Mouse (Mus musculus) hindbrain, embryonic 11.5 days (tissue): ENCODE results near the gene Fam160a1. TPM values are rescaled to one million over a fixed set of nuclear protein-coding genes. Genes with fewer than 3 reads are reported as not detected.

Source experiments
- ATAC-seq: fragments of 200-750 bp; cut with Nextera tagmentation; 2 replicates; pipeline ENCODE4 v1.8.0; 2017; ENCODE audit warnings: mild to moderate bottlenecking, moderate TSS enrichment, moderate library complexity; ENCODE audit not compliant: low FRiP score
- DNase-seq: peaks from one replicate; pipeline ENCODE4 v3.0.0-alpha.2; 2015; ENCODE audit warnings: low spot score
- H3K27ac ChIP-seq: fragments of 300-500 bp; sonication (generic); 2 replicates; pipeline ENCODE4 v1.5.1; 2014; ENCODE audit warnings: mild to moderate bottlenecking, low read depth, low read length
- H3K27me3 ChIP-seq: fragments of 300-500 bp; sonication (generic); 2 replicates; pipeline ENCODE4 v1.6.1; 2014; ENCODE audit warnings: mild to moderate bottlenecking, low read length, moderate library complexity, mixed read lengths; ENCODE audit not compliant: control insufficient read depth, insufficient read depth
- H3K36me3 ChIP-seq: fragments of 300-500 bp; sonication (generic); 2 replicates; pipeline ENCODE4 v1.6.1; 2014; ENCODE audit warnings: mild to moderate bottlenecking, low read length, moderate library complexity, mixed read lengths; ENCODE audit not compliant: control insufficient read depth, insufficient read depth
- H3K4me1 ChIP-seq: fragments of 300-500 bp; sonication (generic); replicated peaks from 2 replicates; pipeline ENCODE4 v1.6.1; 2014; ENCODE audit warnings: low read length, mixed read lengths; ENCODE audit not compliant: control insufficient read depth, insufficient read depth
- H3K4me2 ChIP-seq: fragments of 300-500 bp; sonication (generic); replicated peaks from 2 replicates; pipeline ENCODE4 v1.6.1; 2014; ENCODE audit warnings: mild to moderate bottlenecking, low read depth, low read length
- H3K4me3 ChIP-seq: fragments of 300-500 bp; sonication (generic); 2 replicates; pipeline ENCODE4 v1.5.1; 2014; ENCODE audit warnings: low read depth, low read length
- H3K9ac ChIP-seq: fragments of 300-500 bp; sonication (generic); 2 replicates; pipeline ENCODE4 v1.6.1; 2014; ENCODE audit warnings: low read depth, low read length
- H3K9me3 ChIP-seq: fragments of 300-500 bp; sonication (generic); 2 replicates; pipeline ENCODE4 v1.6.1; 2016; ENCODE audit warnings: low read length; ENCODE audit not compliant: control insufficient read depth
- WGBS: fragments of 180-500 bp; shearing (Covaris S2); extraction: QIAGEN DNeasy Blood & Tissue Kit; methylation state at CpG from one replicate; pipeline ENCODE4 v1.1.7; 2014; 5-methylcytosine and 5-hydroxymethylcytosine counted together
- polyA plus RNA-seq: library from polyadenylated mRNA; unstranded; fragments of >200 nt; fragmentation: Nextera tagmentation; extraction: Ambion mirVana; gene quantifications from 2 replicates; pipeline ENCODE4 v1.2.1, GENCODE M21; 2014

Fam160a1 gene
- polyA plus RNA-seq, 1 experiment from 2014 or later = 0.60 TPM

GRCm38 (mm10) chr3:85634389-85635125, 182.5 kb downstream of the Fam160a1 start:
- Histone ChIP-seq H3K9me3 (no peaks in the 10 kb centered on the region), H3K4me1 (no peaks in the 10 kb centered on the region), H3K36me3 (no peaks in the 10 kb centered on the region), H3K27me3 (no peaks in the 10 kb centered on the region), H3K27ac (no peak overlapping the region), H3K4me2 (no peak overlapping the region), H3K4me3 (no peak overlapping the region), H3K9ac (no peak overlapping the region)
- ATAC-seq = no peak
- no peak for DNase-seq
- 75% methylated on average over 3 of the region's 8 CpGs for WGBS

GRCm38 (mm10) chr3:85633733-85634132, 183.4 kb downstream of the Fam160a1 start:
- H3K4me1 ChIP-seq = no peaks in the 10 kb centered on the region
- DNase-seq = no peak
- H3K9ac ChIP-seq = no peak overlapping the region
- H3K27ac ChIP-seq = no peak overlapping the region
- no peaks in the 10 kb centered on the region for H3K27me3 ChIP-seq
- 95% methylated on average over 2 of the region's 2 CpGs for WGBS
- no peaks in the 10 kb centered on the region for H3K36me3 ChIP-seq
- no peak for ATAC-seq
- H3K9me3 ChIP-seq = no peaks in the 10 kb centered on the region
- H3K4me2 ChIP-seq = no peak overlapping the region
- no peak overlapping the region for H3K4me3 ChIP-seq

DNA sequence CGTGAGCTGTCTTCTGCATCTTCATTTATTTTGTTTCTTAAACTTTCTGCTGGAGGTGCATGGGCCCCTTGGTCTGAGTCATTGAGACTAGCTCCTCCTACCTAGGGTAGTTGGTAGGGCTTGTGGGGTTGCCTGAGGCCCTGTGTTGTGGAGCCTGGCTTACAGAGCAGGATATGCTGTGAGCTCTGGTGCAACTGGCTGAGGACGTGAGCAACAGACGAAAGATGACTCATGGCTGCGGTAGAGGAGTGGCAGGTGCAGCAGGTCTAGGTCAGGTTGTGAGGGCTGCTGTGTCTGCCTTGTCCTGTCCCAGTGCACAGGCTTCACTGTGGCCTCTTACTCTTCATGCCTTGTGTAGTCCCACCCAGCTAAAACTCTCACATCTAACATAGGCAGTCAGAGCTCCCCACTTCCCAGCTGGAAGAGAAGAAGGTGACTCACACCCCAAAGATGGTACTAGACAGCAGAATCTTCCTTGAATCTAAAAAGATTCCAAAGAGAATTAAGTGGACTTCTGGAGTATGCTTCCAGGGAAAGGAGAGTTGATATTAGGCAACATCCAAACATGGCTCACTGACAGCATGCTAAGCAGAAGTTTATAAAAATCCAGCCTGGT, 187.1 kb downstream of the Fam160a1 start:
- DNase-seq (no peak), ATAC-seq (no peak)
- Histone ChIP-seq H3K4me2 (no peak overlapping the region), H3K9ac (no peak overlapping the region), H3K27me3 (no peaks in the 10 kb centered on the region), H3K4me3 (no peak overlapping the region), H3K9me3 (no peaks in the 10 kb centered on the region), H3K36me3 (no peaks in the 10 kb centered on the region), H3K4me1 (no peaks in the 10 kb centered on the region), H3K27ac (no peak overlapping the region)
- WGBS = 94% methylated on average over 4 of the region's 4 CpGs

GRCm38 (mm10) chr3:85619751-85620150, 197.3 kb downstream of the Fam160a1 start:
- Histone ChIP-seq H3K9ac (no peak overlapping the region), H3K4me3 (no peak overlapping the region), H3K4me1 (no peaks in the 10 kb centered on the region), H3K27ac (no peak overlapping the region), H3K27me3 (no peaks in the 10 kb centered on the region), H3K36me3 (no peaks in the 10 kb centered on the region), H3K9me3 (no peaks in the 10 kb centered on the region), H3K4me2 (no peak overlapping the region)
- ATAC-seq (no peak), DNase-seq (no peak)
- WGBS = 100% methylated on average over 1 of the region's 1 CpGs

GRCm38 (mm10) chr3:85619345-85619744, 197.7 kb downstream of the Fam160a1 start:
- WGBS = 83% methylated on average over 5 of the region's 5 CpGs
- Histone ChIP-seq H3K4me3 (no peak overlapping the region), H3K4me2 (no peak overlapping the region), H3K9ac (no peak overlapping the region), H3K27me3 (no peaks in the 10 kb centered on the region), H3K9me3 (no peaks in the 10 kb centered on the region), H3K27ac (no peak overlapping the region), H3K4me1 (no peaks in the 10 kb centered on the region), H3K36me3 (no peaks in the 10 kb centered on the region)
- DNase-seq (no peak), ATAC-seq (no peak)

DNA sequence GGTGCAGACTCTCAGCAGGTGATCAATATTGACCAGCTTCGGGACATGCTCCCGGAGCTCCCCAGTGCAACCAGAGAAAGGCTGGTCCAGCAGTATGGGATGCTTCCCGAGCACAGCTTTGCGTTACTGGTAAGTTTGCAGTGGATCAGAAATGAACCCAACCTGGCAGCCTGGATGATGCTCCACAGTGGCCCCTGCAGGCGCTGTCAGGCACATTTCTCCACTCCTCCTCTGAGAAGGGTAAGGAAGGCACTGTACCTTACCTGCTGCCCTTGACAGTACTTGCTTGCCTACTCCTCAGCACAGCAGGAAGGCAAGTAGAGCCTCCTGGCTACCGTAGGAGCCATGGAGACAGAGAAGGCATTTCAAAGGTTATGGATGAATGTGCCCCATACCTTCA, 198.2 kb downstream of the Fam160a1 start:
- H3K9ac ChIP-seq = no peak overlapping the region
- no peaks in the 10 kb centered on the region for H3K36me3 ChIP-seq
- H3K9me3 ChIP-seq = no peaks in the 10 kb centered on the region
- WGBS = 86% methylated on average over 6 of the region's 6 CpGs
- H3K27ac ChIP-seq = no peak overlapping the region
- ATAC-seq (no peak), DNase-seq (no peak)
- H3K4me1 ChIP-seq = no peaks in the 10 kb centered on the region
- H3K4me2 ChIP-seq = no peak overlapping the region
- H3K27me3 ChIP-seq = no peaks in the 10 kb centered on the region
- H3K4me3 ChIP-seq = no peak overlapping the region

DNA sequence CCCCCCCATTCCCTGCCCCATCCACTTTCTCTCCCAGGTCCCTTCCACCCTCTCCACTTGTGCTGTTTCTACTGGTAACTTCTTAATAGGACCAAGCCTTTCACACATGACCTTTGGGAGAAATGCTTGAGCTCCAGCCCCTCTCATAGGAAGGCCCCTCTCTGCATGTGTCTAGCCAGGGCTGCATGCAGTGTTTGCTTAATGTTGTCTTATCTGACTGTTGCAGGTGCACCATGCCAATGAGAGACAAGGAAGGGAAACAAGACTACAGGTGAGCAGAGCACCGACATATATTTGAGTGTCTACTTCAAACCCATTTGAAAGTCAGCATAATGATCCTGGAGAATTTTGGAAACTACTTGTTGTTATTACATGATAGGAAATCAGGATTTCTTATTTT, 200.7 kb downstream of the Fam160a1 start:
- 93% methylated on average over 1 of the region's 1 CpGs for WGBS
- no peak overlapping the region for H3K9ac ChIP-seq
- ATAC-seq (no peak), DNase-seq (no peak)
- no peaks in the 10 kb centered on the region for H3K4me1 ChIP-seq
- H3K27ac ChIP-seq = no peak overlapping the region
- H3K36me3 ChIP-seq = no peaks in the 10 kb centered on the region
- H3K4me3 ChIP-seq = no peak overlapping the region
- H3K4me2 ChIP-seq = no peak overlapping the region
- H3K27me3 ChIP-seq = no peaks in the 10 kb centered on the region
- H3K9me3 ChIP-seq = no peaks in the 10 kb centered on the region
